Mouse (Mus musculus) forebrain, embryonic 11.5 days (tissue): Measurements from ENCODE around the gene Slc9a9. TPM values are rescaled to one million over a fixed set of nuclear protein-coding genes. Genes with fewer than 3 reads are reported as not detected.

ENCODE experiments used
- microRNA-seq: library from miRNA; unstranded; fragments of <30 nt; microRNA quantifications from one replicate; pipeline ENCODE4, GENCODE M21; 2016; ENCODE audit not compliant: insufficient number of aligned reads
- polyA plus RNA-seq: library from polyadenylated mRNA; unstranded; fragments of >200 nt; fragmentation: Nextera tagmentation; extraction: Ambion mirVana; gene quantifications from 2 replicates; pipeline ENCODE4 v1.2.1, GENCODE M21; 2014

The Slc9a9 gene
- polyA plus RNA-seq, 1 experiment from 2014 or later, result 2.0 TPM

Small RNAs within 50 kb of the gene (microRNA-seq; reads per million reads assigned to microRNA genes)
- gene Mir7656, result not detected

Other genes with a start within 250 kb of the Slc9a9 start
- gene 1190002N15Rik, start 131.8 kb upstream of the Slc9a9 start, polyA plus RNA-seq, result 21.8 and 25.3 TPM in 2 replicates